Mouse (Mus musculus): Measurements from ENCODE around the gene Aqp2.

- TF ChIP-seq UBTF (IDR thresholded peaks at IDR 0.05; ENCODE audit: low read depth, low read length): no peak
- TF ChIP-seq NELFE (IDR thresholded peaks at IDR 0.05; ENCODE audit: low read depth, low read length): no peak
- TF ChIP-seq CTCF (conservative IDR thresholded peaks at IDR 0.05 in 1 of 2, IDR thresholded peaks at IDR 0.05 in 1 of 2; ENCODE audit: low read depth in 2 of 2, low read length in 2 of 2): no peak
- TF ChIP-seq PAX5 (IDR thresholded peaks at IDR 0.05; ENCODE audit: low read length): no peak
- TF ChIP-seq MYC (IDR thresholded peaks at IDR 0.05; ENCODE audit: low read depth, low read length): no peak
- no peak for TF ChIP-seq POLR2A (IDR thresholded peaks at IDR 0.05; ENCODE audit: low read depth, low read length)
- TF ChIP-seq USF2 (conservative IDR thresholded peaks at IDR 0.05; ENCODE audit: low read depth, low read length): no peak
- no peak for TF ChIP-seq TCF12 (IDR thresholded peaks at IDR 0.05; ENCODE audit: low read depth, low read length)
- TF ChIP-seq SMC3 (IDR thresholded peaks at IDR 0.05; ENCODE audit: low read depth, low read length): no peak
Measured at GRCm38 (mm10) chr15:99536889-99537862, 41.7 kb upstream of the Aqp2 start.
